Mouse (Mus musculus) myocyte (in vitro differentiated cells): ENCODE measurements around the gene Enpp7. TPM values are rescaled to one million over a fixed set of nuclear protein-coding genes. Genes with fewer than 3 reads are reported as not detected.

Source experiments
- H3K27me3 ChIP-seq: one replicate; pipeline ENCODE4 v1.6.1; 2011; ENCODE audit not compliant: control insufficient read depth, insufficient read depth, insufficient read length
- H3K36me3 ChIP-seq: one replicate; pipeline ENCODE4 v1.6.1; 2011; ENCODE audit not compliant: control insufficient read depth, insufficient read depth
- H3K4me2 ChIP-seq: one replicate; pipeline ENCODE4 v1.6.1; 2011; ENCODE audit warnings: low read depth, control low read depth
- H3K4me3 ChIP-seq: one replicate; pipeline ENCODE4 v1.5.1; 2011; ENCODE audit warnings: mild to moderate bottlenecking, control low read depth, moderate library complexity
- H3K79me2 ChIP-seq: one replicate; pipeline ENCODE4 v1.6.1; 2011; ENCODE audit not compliant: control insufficient read depth, insufficient read depth
- H3ac ChIP-seq: one replicate; pipeline ENCODE4 v1.6.1; 2011; ENCODE audit not compliant: control insufficient read depth, insufficient read length
- CEBPB ChIP-seq: IDR thresholded peaks from 2 replicates; pipeline ENCODE4 v1.6.1; 2011; ENCODE audit warnings: mild to moderate bottlenecking, moderate library complexity; ENCODE audit not compliant: poor library complexity, insufficient read depth, severe bottlenecking
- E2F4 ChIP-seq: IDR thresholded peaks from one replicate; pipeline ENCODE4 v1.6.1; 2011; ENCODE audit warnings: mild to moderate bottlenecking, control low read depth, moderate library complexity; ENCODE audit not compliant: insufficient read depth
- MAX ChIP-seq: IDR thresholded peaks from one replicate; pipeline ENCODE4 v1.6.1; 2011; ENCODE audit warnings: low read depth, mild to moderate bottlenecking, control low read depth
- MYOD1 ChIP-seq, 3 experiments: IDR thresholded peaks; one replicate each; pipeline ENCODE4 v1.6.1; 2011; ENCODE audit warnings: control low read depth in 2 of 3, low read depth in 2 of 3, mild to moderate bottlenecking in 2 of 3, moderate library complexity in 1 of 3; ENCODE audit not compliant: insufficient read length in 2 of 3, control insufficient read depth in 1 of 3
- MYOG ChIP-seq, 3 experiments: IDR thresholded peaks; one replicate each; pipeline ENCODE4 v1.6.1; 2011; ENCODE audit warnings: control low read depth in 2 of 3, low read depth in 2 of 3, mild to moderate bottlenecking in 2 of 3; ENCODE audit not compliant: insufficient read length in 2 of 3, control insufficient read depth in 1 of 3, insufficient read depth in 1 of 3
- POLR2A ChIP-seq: IDR thresholded peaks from one replicate; pipeline ENCODE4 v1.6.1; 2011; ENCODE audit warnings: low read depth, mild to moderate bottlenecking, control low read depth, moderate library complexity; ENCODE audit not compliant: insufficient read length
- POLR2AphosphoS2 ChIP-seq: IDR thresholded peaks from one replicate; pipeline ENCODE4 v1.6.1; 2011; ENCODE audit warnings: low read depth, control low read depth; ENCODE audit not compliant: insufficient read length
- REST ChIP-seq: IDR thresholded peaks from one replicate; pipeline ENCODE4 v1.6.1; 2011; ENCODE audit warnings: mild to moderate bottlenecking, control low read depth, moderate library complexity; ENCODE audit not compliant: insufficient read depth, insufficient read length
- SRF ChIP-seq: IDR thresholded peaks from one replicate; pipeline ENCODE4 v1.6.1; 2011; ENCODE audit warnings: low read depth; ENCODE audit not compliant: control insufficient read depth, insufficient read length
- TCF12 ChIP-seq: IDR thresholded peaks from one replicate; pipeline ENCODE4 v1.6.1; 2011; ENCODE audit warnings: mild to moderate bottlenecking, control low read depth; ENCODE audit not compliant: poor library complexity, insufficient read depth, severe bottlenecking
- TCF3 ChIP-seq: IDR thresholded peaks from one replicate; pipeline ENCODE4 v1.6.1; 2011; ENCODE audit warnings: low read depth, control low read depth; ENCODE audit not compliant: insufficient read length
- USF1 ChIP-seq: IDR thresholded peaks from one replicate; pipeline ENCODE4 v1.6.1; 2011; ENCODE audit warnings: low read depth, mild to moderate bottlenecking, control low read depth, moderate library complexity
- polyA plus RNA-seq: library from polyadenylated mRNA; unstranded; fragments of >200 nt; fragmentation: generic; extraction: Trizol; gene quantifications from one replicate; pipeline ENCODE4 v1.2.1, GENCODE M21; 2012; ENCODE audit warnings: missing spikeins

Enpp7 gene
- polyA plus RNA-seq, 1 experiment: not detected

GRCm38 (mm10) chr11:118992781-118993180, 4.8 kb downstream of the Enpp7 start:
- H3K79me2 ChIP-seq: no peaks in the 10 kb centered on the region
- H3K4me3 ChIP-seq: no peak overlapping the region
- no peaks in the 10 kb centered on the region for H3K36me3 ChIP-seq
- no peak for TF ChIP-seq USF1
- TF ChIP-seq MAX: no peak
- TF ChIP-seq POLR2AphosphoS2: no peak
- no peak for TF ChIP-seq TCF12
- no peak for TF ChIP-seq MYOD1 (IDR thresholded peaks at IDR 0.05; ENCODE audit: control insufficient read depth in 1 of 3, insufficient read length in 2 of 3, low read depth in 2 of 3)
- no peak for TF ChIP-seq POLR2A
- no peak for TF ChIP-seq MYOG (IDR thresholded peaks at IDR 0.05; ENCODE audit: control insufficient read depth in 1 of 3, insufficient read depth in 1 of 3, insufficient read length in 2 of 3, low read depth in 2 of 3)
- no peak for TF ChIP-seq CEBPB
- TF ChIP-seq REST: no peak
- no peak for TF ChIP-seq E2F4
- H3K4me2 ChIP-seq: no peak overlapping the region
- H3ac ChIP-seq: no peak overlapping the region
- peaks cover 12% of the 10 kb centered on the region for H3K27me3 ChIP-seq

GRCm38 (mm10) chr11:118995448-118995847, 7.5 kb downstream of the Enpp7 start:
- Histone ChIP-seq H3K79me2 (no peaks in the 10 kb centered on the region), H3K4me2 (no peak overlapping the region), H3ac (no peak overlapping the region), H3K4me3 (no peak overlapping the region), H3K36me3 (no peaks in the 10 kb centered on the region), H3K27me3 (peaks cover 12% of the 10 kb centered on the region)
- peak in 2 of 3 experiments; percentile 4 to 52 for TF ChIP-seq MYOG (IDR thresholded peaks at IDR 0.05; ENCODE audit: control insufficient read depth in 1 of 3, insufficient read depth in 1 of 3, insufficient read length in 2 of 3, low read depth in 2 of 3)
- TF ChIP-seq MYOD1 (IDR thresholded peaks at IDR 0.05; ENCODE audit: control insufficient read depth in 1 of 3, insufficient read length in 2 of 3, low read depth in 2 of 3): peak in 2 of 3 experiments; percentile 14 to 42
- TF ChIP-seq TCF12: no peak

DNA sequence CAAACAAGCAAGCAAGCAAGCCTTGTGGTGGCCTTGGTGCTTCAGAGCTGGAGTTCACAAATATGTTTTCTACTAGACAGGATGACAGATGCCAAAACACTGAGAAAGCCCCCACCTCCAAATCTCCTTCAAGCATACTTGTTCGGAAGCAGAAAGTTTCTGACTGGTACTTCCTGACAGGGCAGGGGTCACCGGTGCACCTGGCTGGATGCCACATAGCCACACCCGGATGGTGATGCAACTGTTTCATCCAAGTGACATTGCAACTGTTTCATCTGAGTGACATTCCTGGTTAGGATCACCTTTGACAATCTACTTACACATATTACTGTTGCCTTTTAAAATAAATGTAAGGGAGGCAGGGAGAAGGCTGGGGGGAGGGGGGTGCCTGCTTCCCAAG, 9.2 kb downstream of the Enpp7 start:
- 0 out of 2 replicates have a peak, but pooled peaks have one; percentile 22 for TF ChIP-seq CEBPB
- no peak for TF ChIP-seq POLR2AphosphoS2
- H3K4me2 ChIP-seq: no peak overlapping the region
- H3ac ChIP-seq: no peak overlapping the region
- peaks cover 12% of the 10 kb centered on the region for H3K27me3 ChIP-seq
- H3K36me3 ChIP-seq: no peaks in the 10 kb centered on the region
- no peaks in the 10 kb centered on the region for H3K79me2 ChIP-seq
- no peak overlapping the region for H3K4me3 ChIP-seq

DNA sequence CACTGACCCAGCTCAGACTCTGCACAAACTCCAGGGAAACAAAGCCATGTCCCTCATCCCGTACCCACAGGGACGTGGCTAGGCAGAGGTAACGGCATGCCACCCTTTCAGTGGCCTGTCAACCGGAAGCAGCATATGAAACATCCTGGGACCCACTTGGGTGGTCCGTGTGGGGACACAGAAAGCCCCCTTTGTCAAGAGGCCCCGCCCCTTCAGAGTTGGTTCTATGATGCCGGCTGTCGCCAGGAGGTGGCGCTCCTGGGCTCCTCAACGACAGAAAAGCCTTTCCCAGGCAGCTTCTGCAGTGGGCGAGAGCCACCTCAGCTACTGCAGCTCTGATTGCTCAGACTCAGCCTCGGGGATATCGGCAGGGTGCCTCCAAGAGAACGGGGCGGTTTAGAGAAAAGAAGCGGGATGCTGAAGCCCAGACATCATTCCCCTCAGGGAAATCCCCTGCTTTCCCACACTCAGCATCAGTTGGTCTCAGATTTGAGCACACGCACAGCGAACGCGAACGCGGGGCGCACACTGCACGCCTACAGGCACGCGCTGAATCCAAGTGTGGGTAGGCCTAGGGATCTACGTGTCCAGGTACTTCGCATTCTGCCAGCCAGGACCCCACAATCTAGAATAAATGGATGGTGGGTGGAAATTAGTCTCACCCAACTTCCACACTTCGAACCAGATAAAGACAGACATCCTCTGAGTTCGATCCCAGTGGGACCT, 10.7 kb downstream of the Enpp7 start:
- Histone ChIP-seq H3ac (no peak overlapping the region), H3K4me2 (no peak overlapping the region), H3K4me3 (no peak overlapping the region), H3K27me3 (peaks cover 8% of the 10 kb centered on the region), H3K36me3 (no peaks in the 10 kb centered on the region), H3K79me2 (no peaks in the 10 kb centered on the region)
- no peak for TF ChIP-seq CEBPB
- TF ChIP-seq USF1: no peak
- TF ChIP-seq MYOG (IDR thresholded peaks at IDR 0.05; ENCODE audit: control insufficient read depth in 1 of 3, insufficient read depth in 1 of 3, insufficient read length in 2 of 3, low read depth in 2 of 3): no peak
- no peak for TF ChIP-seq E2F4
- TF ChIP-seq REST: no peak
- no peak for TF ChIP-seq SRF
- no peak for TF ChIP-seq MAX
- no peak for TF ChIP-seq TCF3
- no peak for TF ChIP-seq TCF12
- TF ChIP-seq POLR2AphosphoS2: no peak
- TF ChIP-seq POLR2A: no peak
- no peak for TF ChIP-seq MYOD1 (IDR thresholded peaks at IDR 0.05; ENCODE audit: control insufficient read depth in 1 of 3, insufficient read length in 2 of 3, low read depth in 2 of 3)

- TF ChIP-seq TCF3 (no peak), MYOG (IDR thresholded peaks at IDR 0.05; ENCODE audit: control insufficient read depth in 1 of 3, insufficient read depth in 1 of 3, insufficient read length in 2 of 3, low read depth in 2 of 3) (peak in 1 of 3 experiments; percentile 4), USF1 (no peak), POLR2A (no peak), CEBPB (no peak), MAX (no peak), SRF (no peak)
- no peak overlapping the region for H3ac ChIP-seq
- no peaks in the 10 kb centered on the region for H3K79me2 ChIP-seq
- no peak overlapping the region for H3K4me2 ChIP-seq
- H3K27me3 ChIP-seq: peaks cover 1% of the 10 kb centered on the region
- no peak overlapping the region for H3K4me3 ChIP-seq
- H3K36me3 ChIP-seq: no peaks in the 10 kb centered on the region
Observed at GRCm38 (mm10) chr11:118999361-118999804, 11.4 kb downstream of the Enpp7 start.
